In the genomic region with DNA sequence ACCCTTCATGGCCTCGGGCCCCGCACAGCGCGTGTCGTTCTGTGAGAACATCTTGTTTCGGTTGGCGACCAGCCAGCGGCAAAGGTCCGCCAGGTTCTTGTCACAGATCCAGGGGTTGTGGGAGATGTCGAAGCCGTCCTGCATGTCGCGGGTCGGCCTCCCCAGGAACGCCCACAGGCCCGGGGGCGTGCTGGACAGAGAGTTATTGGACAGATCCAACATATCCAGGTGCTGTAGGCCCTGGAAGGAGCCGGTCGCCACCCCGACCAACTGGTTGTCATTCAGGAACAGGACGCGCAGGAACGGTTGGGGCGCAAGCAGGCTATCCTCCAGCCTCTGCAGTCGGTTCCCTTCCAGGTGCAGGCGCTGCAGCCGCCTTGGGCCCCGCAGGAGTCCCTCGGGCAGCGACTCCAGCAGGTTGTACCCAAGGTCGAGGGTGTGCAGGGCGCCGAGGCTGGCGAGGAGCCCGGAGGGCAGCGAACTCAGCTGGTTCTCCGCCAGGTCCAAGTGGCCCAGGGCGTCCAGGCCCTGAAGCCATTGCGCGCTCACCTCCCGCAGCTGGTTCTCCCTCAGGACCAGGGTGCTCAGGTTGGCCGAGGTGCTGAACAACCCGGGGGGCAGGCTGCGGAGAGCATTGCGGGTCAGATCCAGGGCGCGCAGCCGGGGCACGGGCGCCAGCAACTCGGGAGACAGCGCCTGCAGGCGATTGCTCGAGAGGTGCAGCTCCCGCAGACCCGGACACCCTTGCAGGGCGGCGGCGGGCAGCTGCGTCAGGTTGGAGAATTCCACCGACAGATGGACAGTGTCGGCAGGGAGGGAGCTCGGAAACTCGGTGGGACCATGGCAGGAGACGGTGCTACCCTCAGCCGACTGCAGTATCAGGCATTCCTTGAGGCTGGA, we compare ENCODE assay signal across 9 mouse cellular contexts. TPM values are rescaled to one million over a fixed set of nuclear protein-coding genes. Genes with fewer than 3 reads are reported as not detected.
DNase-seq lines count a peak whose midpoint lies in the region; ATAC-seq and TF ChIP-seq lines count a peak whose summit lies in the region.
"Had no signal": no experiment of that assay in that cellular context is flagged by ENCODE, and none has a peak within 500 bp of the region (broad histone marks: within the 10 kb centered on the region; RNA-seq: fewer than 3 reads in every experiment).

No protein-coding gene starts in this region.

- DNase-seq in left cerebral cortex, adult 2 months (ENCODE audit: extremely low spot score in 1 of 2, low spot score in 2 of 2): no peak
- DNase-seq in left cerebral cortex, adult 9 months (ENCODE audit: low spot score in 2 of 2): no peak
- DNase-seq in cerebellum, postnatal 14 days: peak; percentile 59 to 69
- peak; percentile 85 to 86 for DNase-seq in heart, postnatal 10 days
- peak; percentile 56 to 69 for DNase-seq in kidney, postnatal 4 days
- no peak for DNase-seq in thymus, adult 18-20 months
- DNase-seq in midbrain, embryonic 11.5 days (ENCODE audit: low spot score, missing footprints): no peak

- H3K27me3 ChIP-seq in small intestine, adult 2 months (ENCODE audit: control insufficient read depth, insufficient read depth, low read length): no peaks in the 10 kb centered on the region
- peaks cover 56% of the 10 kb centered on the region for H3K27me3 ChIP-seq in midbrain, embryonic 11.5 days (ENCODE audit: control insufficient read depth, insufficient read depth, low read length)

- intact Hi-C loops in left cerebral cortex, adult 2 months (cut with DNase I): no loop called here
- intact Hi-C loops in heart, postnatal 10 days (cut with DNase I): no loop called here

- H3K9me3 ChIP-seq in midbrain, embryonic 11.5 days (ENCODE audit: control insufficient read depth, low read length): peaks cover 9% of the 10 kb centered on the region

- no peaks in the 10 kb centered on the region for H3K36me3 ChIP-seq in small intestine, adult 2 months (ENCODE audit: control insufficient read depth, insufficient read depth, low read length)
- no peaks in the 10 kb centered on the region for H3K36me3 ChIP-seq in midbrain, embryonic 11.5 days (ENCODE audit: control insufficient read depth, insufficient read depth, low read length)

- peaks cover 22% of the 10 kb centered on the region for H3K4me1 ChIP-seq in small intestine, adult 2 months (ENCODE audit: control insufficient read depth, insufficient read depth, insufficient read length, low read length)
- H3K4me1 ChIP-seq in midbrain, embryonic 11.5 days (ENCODE audit: control insufficient read depth, insufficient read depth, low read length): peaks cover 3% of the 10 kb centered on the region; the same call in 1 of the 2 replicates

- TF ChIP-seq CTCF in left cerebral cortex, adult 2 months (IDR thresholded peaks at IDR 0.05): no peak
- TF ChIP-seq CTCF in small intestine, adult 2 months (IDR thresholded peaks at IDR 0.05; ENCODE audit: extremely low read depth, insufficient read length, insufficient replicate concordance, low read depth, low read length): no peak

- H3K4me2 ChIP-seq in midbrain, embryonic 11.5 days: no peak overlapping the region

- no peak overlapping the region for H3K9ac ChIP-seq in midbrain, embryonic 11.5 days (ENCODE audit: low read length)

- TF ChIP-seq POLR2A in small intestine, adult 2 months (IDR thresholded peaks at IDR 0.05; ENCODE audit: low read depth, low read length): no peak

- peak overlapping the region; percentile 33 for H3K4me3 ChIP-seq in left cerebral cortex, adult 2 months
- H3K4me3 ChIP-seq in small intestine, adult 2 months (ENCODE audit: low read depth, low read length): peak overlapping the region; percentile 54
- no peak overlapping the region for H3K4me3 ChIP-seq in midbrain, embryonic 11.5 days (ENCODE audit: low read depth, low read length)

- 3% methylated on average over 66 of the region's 66 CpGs for WGBS in small intestine, adult 2 months
- WGBS in midbrain, embryonic 11.5 days: 10% methylated on average over 66 of the region's 66 CpGs

- H3K27ac ChIP-seq in left cerebral cortex, adult 2 months: peak overlapping the region; percentile 50; the same call in 1 of the 2 replicates
- H3K27ac ChIP-seq in small intestine, adult 2 months (ENCODE audit: insufficient read depth, low read depth, low read length): no peak overlapping the region
- H3K27ac ChIP-seq in midbrain, embryonic 11.5 days (ENCODE audit: low read depth, low read length): no peak overlapping the region

- ATAC-seq in midbrain, embryonic 11.5 days (ENCODE audit: low FRiP score): no peak

RNA-seq across cellular contexts. Expression of a gene that starts 1.6 kb away (rescaled TPM):
- 1 to 10 TPM; 4.2 to 6.1 TPM for total RNA-seq in left cerebral cortex, adult 2 months (2021)
- 10 to 100 TPM; 12.6 to 25.2 TPM for total RNA-seq in heart, postnatal 10 days (2021)
- polyA plus RNA-seq in small intestine, adult 2 months (2012; rRNA removed): 10.6 and 28.7 TPM in 2 replicates
- 0.15 TPM in 1 of 2 replicates, not detected in the other for polyA plus RNA-seq in midbrain, embryonic 11.5 days (2014; fragmentation: Nextera tagmentation; extraction: Ambion mirVana)
- total RNA-seq: CH12.LX had no signal

RNA-seq across cellular contexts. Expression of a gene that starts 2.8 kb away (rescaled TPM):
- total RNA-seq in left cerebral cortex, adult 2 months (2021): under 1 TPM; 0.38 to 0.68 TPM
- total RNA-seq in heart, postnatal 10 days (2021): 100 to 1,000 TPM; 126 to 166 TPM
- 0.04 and 0.05 TPM in 2 replicates for polyA plus RNA-seq in small intestine, adult 2 months (2012; rRNA removed)
- 0.07 TPM in 1 of 2 replicates, not detected in the other for polyA plus RNA-seq in midbrain, embryonic 11.5 days (2014; fragmentation: Nextera tagmentation; extraction: Ambion mirVana)
- total RNA-seq: CH12.LX had no signal

RNA-seq across cellular contexts. Expression of a gene that starts 10.6 kb away (rescaled TPM):
- 1 to 10 TPM; 5.0 to 7.4 TPM for total RNA-seq in left cerebral cortex, adult 2 months (2021)
- total RNA-seq in heart, postnatal 10 days (2021): 100 to 1,000 TPM in 1 of 2 experiments, 10 to 100 TPM in 1; 80.9 to 155 TPM
- polyA plus RNA-seq in small intestine, adult 2 months (2012; rRNA removed): 6.2 and 8.9 TPM in 2 replicates
- polyA plus RNA-seq in midbrain, embryonic 11.5 days (2014; fragmentation: Nextera tagmentation; extraction: Ambion mirVana): 0.05 and 0.07 TPM in 2 replicates

RNA-seq across cellular contexts. Expression of a gene that starts 19.9 kb away (rescaled TPM):
- 100 to 1,000 TPM; 117 to 125 TPM for total RNA-seq in left cerebral cortex, adult 2 months (2021)
- total RNA-seq in heart, postnatal 10 days (2021): 10 to 100 TPM; 11.3 to 13.7 TPM
- polyA plus RNA-seq in small intestine, adult 2 months (2012; rRNA removed): 6.4 and 12.2 TPM in 2 replicates
- polyA plus RNA-seq in midbrain, embryonic 11.5 days (2014; fragmentation: Nextera tagmentation; extraction: Ambion mirVana): 1.9 TPM in 2 replicates

RNA-seq across cellular contexts. Expression of a gene that starts 40.8 kb away (rescaled TPM):
- total RNA-seq in left cerebral cortex, adult 2 months (2021): 100 to 1,000 TPM; 102 to 109 TPM
- total RNA-seq in heart, postnatal 10 days (2021): 10 to 100 TPM; 38.9 to 42.2 TPM
- polyA plus RNA-seq in small intestine, adult 2 months (2012; rRNA removed): 23.1 and 24.2 TPM in 2 replicates
- polyA plus RNA-seq in midbrain, embryonic 11.5 days (2014; fragmentation: Nextera tagmentation; extraction: Ambion mirVana): 104 and 121 TPM in 2 replicates

Comparison
In these comparisons a context has a peak if more than half of its experiments do, and no peak if none do; other contexts are left out.
1. DNase-seq: peak in cerebellum, postnatal 14 days (2 of 2), heart, postnatal 10 days (2 of 2) and kidney, postnatal 4 days (2 of 2); none in left cerebral cortex, adult 2 months (0 of 2), left cerebral cortex, adult 9 months (0 of 2), thymus, adult 18-20 months (0 of 2) and midbrain, embryonic 11.5 days (single experiment).
2. RNA of a gene that starts 2.8 kb away (total RNA-seq): 126 to 166 TPM in heart, postnatal 10 days; 0.38 to 0.68 TPM in left cerebral cortex, adult 2 months; every median in the first group is over 10 times any median in the second.
3. RNA of a gene that starts 10.6 kb away (total RNA-seq): 80.9 to 155 TPM in heart, postnatal 10 days; 5.0 to 7.4 TPM in left cerebral cortex, adult 2 months; every median in the first group is over 4 times any median in the second.